Mouse (Mus musculus): ENCODE results near the gene Mroh8.

Mroh8 gene

GRCm38 (mm10) chr2:157279416-157279800 lies at the start of gene Mroh8:
Mroh8 (minus strand) TSS chr2:157279549.
- peak; percentile 65 for DNase-seq (ENCODE audit: low spot score)

- peak; percentile 70 for DNase-seq (ENCODE audit: low spot score)
Observed at GRCm38 (mm10) chr2:157328570-157328969, 49.2 kb upstream of the Mroh8 start.

DNA sequence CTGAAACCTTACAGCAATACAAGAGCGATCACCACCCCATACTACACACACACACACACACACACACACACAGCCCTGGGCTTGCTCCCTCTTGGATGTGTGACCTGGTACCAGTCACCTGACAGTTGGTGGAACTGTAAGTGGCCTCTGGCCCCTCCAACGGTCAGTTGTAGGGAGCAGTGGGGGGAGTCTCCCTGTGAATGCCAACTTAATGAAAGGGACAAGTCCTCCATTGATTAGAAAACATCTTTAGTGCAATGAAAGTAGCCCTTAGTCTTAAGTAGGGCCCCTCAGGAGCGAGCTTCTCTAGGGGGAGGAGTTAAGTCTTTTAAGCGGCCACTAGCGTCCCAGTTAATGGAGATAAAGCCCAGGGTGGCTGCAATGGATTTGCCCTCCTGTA lies 48.8 kb upstream of the Mroh8 start:
- DNase-seq (ENCODE audit: low spot score), result peak; percentile 27

- DNase-seq (ENCODE audit: low spot score), result no peak
Observed at GRCm38 (mm10) chr2:157325238-157325637, 45.9 kb upstream of the Mroh8 start.

DNA sequence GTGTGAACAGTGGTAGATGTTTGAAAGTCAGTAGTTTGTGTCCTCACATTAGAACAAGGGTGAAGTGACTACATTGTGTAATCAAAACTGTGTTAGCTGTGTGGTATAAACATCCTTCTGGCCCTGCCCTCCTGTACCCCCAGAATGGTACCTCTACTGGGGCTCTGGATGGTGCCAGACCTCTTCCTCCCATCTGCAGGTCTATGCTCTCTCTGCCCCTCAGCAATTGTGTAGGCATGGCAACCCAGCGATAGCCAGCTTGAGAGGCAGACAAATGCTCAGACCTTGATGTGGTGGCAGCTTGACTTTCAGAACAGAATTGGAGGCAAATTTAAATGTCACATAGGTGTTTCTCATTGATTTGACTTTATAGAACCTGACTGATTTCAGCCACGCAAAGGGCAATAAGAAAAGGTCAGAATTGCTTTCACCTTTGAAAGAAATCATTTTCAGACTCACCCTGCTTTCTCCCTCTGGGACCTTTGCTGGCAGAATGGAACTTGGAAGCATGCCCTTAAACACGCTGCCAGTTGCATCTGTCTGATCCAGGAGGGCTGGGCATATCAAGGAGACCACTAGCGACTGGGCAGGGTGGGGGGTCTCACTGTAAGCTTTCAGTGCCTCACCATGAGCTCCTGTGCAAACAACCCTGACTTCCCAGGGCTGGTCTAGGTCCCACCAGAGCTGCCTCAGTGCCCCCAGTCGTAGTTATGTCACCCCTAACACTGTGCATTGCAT lies 42.8 kb upstream of the Mroh8 start:
- no peak for DNase-seq (ENCODE audit: low spot score)

GRCm38 (mm10) chr2:157320886-157321285 lies 41.5 kb upstream of the Mroh8 start:
- DNase-seq (ENCODE audit: low spot score), result peak; percentile 14

DNA sequence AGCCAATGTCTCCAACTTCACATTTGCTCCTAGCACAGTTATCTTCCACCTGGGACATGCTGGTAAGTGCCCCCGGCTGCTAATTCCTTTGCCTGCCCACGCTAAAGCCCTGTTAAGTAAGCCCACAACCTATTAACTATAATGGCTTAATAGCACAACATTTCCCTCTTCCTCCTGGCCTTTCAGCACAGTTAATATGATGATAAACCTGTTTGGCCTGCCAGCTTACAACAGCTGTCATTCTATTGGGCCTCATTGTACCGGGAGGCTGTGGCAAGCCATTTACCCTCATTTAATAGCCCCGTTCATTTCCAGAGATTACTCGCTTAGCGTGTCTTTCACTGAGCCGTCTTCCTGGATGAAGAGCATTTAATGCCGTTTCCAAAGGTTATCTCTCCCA lies 40.8 kb upstream of the Mroh8 start:
- DNase-seq (ENCODE audit: low spot score), result no peak

GRCm38 (mm10) chr2:157317220-157317619 lies 37.9 kb upstream of the Mroh8 start:
- DNase-seq (ENCODE audit: low spot score), result no peak

GRCm38 (mm10) chr2:157316358-157316933 lies 37.1 kb upstream of the Mroh8 start:
- no peak for DNase-seq (ENCODE audit: low spot score)

GRCm38 (mm10) chr2:157315486-157315885 lies 36.1 kb upstream of the Mroh8 start:
- no peak for DNase-seq (ENCODE audit: low spot score)

DNA sequence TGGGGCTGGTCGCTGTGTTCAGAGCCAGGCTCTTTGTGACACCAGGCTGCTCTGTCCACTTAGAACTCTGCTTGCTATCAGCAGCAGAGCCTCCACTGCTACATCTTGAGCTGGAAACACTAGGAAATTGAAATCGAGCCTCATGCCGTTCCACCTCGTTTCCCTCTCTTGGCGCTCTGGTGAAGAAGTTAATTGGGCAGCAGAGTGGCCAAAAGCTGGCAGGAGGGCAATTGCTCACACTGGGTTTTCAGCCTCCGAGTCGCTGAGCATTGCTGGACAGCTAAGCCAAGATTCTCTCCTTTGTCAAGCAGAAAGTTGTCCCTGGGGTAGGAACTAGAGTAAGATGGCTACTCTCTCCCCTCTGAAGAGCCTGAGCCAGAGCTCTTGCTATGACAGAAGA lies 35.0 kb upstream of the Mroh8 start:
- DNase-seq (ENCODE audit: low spot score), result no peak

- no peak for DNase-seq (ENCODE audit: low spot score)
Observed at GRCm38 (mm10) chr2:157313718-157314117, 34.4 kb upstream of the Mroh8 start.

DNA sequence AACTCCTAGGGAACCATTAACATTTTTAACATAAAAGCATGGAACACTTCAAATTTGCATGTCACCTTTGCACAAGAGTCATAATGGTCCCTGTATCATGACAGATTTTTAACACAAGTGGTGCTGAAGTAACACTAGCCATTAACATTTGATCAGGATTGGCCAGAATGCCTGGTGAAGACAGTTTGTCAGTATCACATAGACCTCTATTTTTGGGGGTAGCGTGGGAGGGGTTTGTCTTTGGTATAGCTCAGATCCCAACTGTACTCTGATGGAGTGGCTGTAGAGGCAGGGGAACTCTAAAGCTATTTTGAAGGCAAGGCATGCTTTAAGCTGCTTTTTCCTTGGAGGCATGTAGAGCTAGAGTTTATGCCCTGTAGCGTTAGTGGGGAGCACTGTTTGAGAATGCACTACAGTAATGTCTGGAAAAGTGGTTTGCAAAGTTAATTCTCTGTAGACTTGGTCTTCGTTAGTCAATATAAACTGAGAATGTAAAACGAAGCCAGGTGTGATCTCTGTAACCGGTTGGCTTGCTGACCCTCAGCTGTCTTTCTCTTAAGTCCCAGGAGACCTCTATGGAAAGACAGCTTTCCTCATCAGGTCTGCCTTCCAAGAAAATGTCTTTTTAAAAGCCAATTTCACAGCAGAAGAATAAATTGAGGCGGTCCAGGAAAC lies 31.8 kb upstream of the Mroh8 start:
- no peak for DNase-seq (ENCODE audit: low spot score)

DNA sequence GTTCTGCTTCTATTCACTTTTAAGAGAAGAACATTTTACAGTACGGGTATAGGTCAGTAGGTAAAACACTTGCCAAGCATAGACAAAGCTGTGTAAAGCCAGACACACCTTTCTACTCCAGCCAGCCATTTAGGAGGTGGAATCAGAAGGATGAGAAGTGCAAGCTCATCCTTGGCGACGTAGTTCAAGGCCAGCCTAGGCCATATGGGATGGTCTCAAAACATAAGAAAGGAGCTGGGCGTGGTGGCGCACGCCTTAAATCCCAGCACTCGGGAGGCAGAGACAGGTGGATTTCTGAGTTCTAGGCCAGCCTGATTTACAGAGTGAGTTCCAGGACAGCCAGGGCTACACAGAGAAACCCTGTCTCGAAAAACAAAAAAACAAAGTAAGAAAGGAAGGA lies 30.3 kb upstream of the Mroh8 start:
- DNase-seq (ENCODE audit: low spot score), result no peak

DNA sequence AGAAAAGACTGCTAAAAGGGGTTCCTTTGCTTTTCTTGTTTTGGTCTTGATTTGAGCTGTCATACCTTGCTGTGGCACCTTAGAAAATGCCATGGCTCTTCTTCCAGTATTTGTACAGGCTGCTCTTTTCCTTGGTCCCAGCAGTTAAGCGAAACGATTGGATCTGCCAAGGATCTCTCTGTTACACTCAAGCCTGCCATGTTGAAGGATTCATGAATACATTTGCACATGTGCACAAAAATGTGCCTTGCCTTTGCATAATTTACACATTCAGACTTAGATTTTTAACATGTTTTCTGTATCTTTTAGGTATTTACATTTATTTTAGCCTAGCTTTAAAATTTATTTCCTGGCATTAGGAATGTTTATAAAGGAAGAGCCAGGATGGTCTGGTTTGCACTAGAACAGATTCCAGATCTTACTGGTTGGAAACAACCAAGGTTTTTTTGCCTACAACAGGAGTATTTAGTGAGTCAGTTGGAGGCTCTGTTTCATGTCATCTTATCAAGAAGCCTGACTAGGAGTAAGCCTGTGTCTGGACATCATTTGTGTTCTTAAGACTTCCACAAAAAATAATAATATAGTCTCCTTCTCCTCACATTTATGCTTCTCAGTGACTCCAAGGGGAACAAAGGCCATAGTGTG lies 29.0 kb upstream of the Mroh8 start:
- no peak for DNase-seq (ENCODE audit: low spot score)

- DNase-seq (ENCODE audit: low spot score), result no peak
Observed at GRCm38 (mm10) chr2:157307715-157308265, 28.4 kb upstream of the Mroh8 start.

- DNase-seq (ENCODE audit: low spot score), result no peak
Observed at GRCm38 (mm10) chr2:157306091-157307032, 27.0 kb upstream of the Mroh8 start.

DNA sequence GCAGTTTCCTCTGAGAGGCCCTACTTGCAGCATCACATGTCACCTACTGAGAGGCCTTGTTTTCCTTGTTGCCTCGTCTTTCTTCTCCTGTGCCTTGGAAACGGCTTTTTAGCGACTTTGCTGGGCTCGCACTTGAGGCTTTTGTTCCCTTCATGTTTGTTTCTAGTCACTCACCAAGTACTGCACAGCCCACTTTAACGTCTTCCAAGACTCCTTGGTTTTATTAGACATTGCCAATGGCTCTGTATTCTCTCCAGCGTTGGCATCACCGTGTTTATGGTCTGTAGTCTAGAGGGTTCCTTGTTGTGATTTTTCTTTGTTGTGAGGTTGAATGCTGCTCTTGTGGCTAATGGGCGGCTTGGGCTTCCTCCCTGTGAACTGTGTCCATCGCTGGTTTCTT lies 23.7 kb upstream of the Mroh8 start:
- DNase-seq (ENCODE audit: low spot score), result no peak

DNA sequence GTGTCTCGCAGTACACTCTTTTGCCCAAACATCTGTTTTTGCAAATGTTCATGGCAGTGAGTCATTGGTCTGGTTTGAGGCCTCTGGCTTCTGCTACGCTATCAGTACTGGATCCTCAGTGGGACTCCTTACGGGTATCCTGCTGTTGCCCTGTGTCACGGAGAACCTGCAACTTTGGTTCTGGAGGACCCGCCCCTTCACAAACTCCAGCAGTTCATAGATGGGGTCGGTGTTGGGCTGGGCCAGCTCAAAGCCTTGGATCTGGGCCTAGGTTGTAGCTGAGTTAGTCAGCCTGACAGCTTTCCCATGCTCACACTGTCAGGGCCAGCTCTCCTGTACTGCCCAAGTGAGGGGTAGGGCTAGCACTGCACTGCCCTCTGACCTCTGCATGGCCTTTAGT lies 20.7 kb upstream of the Mroh8 start:
- DNase-seq (ENCODE audit: low spot score), result no peak

DNA sequence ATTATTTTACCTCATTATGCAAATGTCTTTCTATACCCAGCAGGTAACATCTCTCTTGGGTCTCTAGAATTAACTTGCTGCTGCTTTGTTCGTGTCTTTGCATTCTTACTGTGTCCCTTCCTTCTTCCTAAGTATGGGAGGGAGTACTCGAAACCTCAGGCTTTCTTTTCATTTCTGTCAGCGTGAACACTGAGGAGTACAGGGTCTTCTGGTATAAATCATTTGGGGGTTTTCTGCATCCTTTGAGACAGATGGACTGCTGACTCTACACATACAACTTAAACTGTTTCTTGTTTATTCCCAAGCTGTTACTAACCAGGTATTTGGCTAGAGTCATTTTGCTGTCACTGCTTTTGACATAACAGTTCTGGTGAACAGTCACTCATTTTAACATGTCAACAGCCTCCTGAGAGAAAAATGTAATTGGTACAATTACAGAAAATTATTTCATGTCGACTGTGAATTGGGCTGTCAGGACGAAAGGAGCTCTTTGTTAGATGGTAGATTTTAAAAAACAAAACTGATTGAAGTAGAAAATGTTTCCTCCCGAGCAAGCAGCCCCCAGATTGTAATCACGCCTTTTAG lies 16.8 kb upstream of the Mroh8 start:
- DNase-seq (ENCODE audit: low spot score), result no peak

DNA sequence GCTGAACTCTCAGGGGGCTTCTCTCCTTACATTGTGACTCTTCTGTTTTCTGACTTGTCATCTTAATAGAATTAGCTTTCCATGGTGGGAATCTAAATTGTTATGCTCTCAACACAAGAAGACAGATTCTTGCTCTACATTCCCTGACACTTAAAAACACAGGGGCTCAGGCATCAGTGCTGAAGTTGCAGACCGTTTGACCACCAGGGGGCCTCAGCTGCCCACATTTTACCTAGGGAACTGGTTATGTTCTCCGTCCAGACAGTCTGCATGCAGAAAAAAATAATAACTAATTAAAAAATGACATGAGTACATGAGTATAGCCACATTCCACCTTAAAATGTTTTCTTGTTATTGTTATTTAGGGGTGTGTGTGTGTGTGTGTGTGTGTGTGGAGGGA lies 12.7 kb upstream of the Mroh8 start:
- DNase-seq (ENCODE audit: low spot score), result peak; percentile 81

All from embryo, embryonic 10.5 days (tissue).